ENCODE assay signal across 40 mouse cellular contexts in the genomic region with DNA sequence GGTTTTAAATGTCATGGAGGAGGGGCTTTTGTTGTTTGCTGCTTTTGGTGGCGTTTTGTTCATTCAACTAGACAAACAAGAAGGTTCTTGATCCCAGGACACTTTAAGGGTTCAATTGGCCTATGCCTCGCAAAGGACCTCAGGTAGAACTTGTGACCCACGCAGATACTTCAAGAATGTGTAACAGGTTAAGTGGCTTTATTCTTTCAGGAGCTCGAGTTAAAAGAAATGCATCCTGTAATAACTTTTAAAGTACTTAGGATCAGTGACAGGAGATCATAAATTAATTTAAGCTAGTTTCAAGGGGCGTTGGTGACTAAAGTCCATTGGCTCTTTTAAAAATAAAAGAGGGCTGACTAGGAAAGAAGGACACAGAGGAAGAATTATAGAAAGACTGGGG. TPM values are rescaled to one million over a fixed set of nuclear protein-coding genes. Genes with fewer than 3 reads are reported as not detected.
"Had no signal": no experiment of that assay in that cellular context is flagged by ENCODE, and none has a peak within 500 bp of the region (broad histone marks: within the 10 kb centered on the region; RNA-seq: fewer than 3 reads in every experiment).

No protein-coding gene starts in this region.

- H3K9me3 ChIP-seq: heart, embryonic 10.5 days; heart, embryonic 12.5 days; heart, embryonic 13.5 days; heart, embryonic 15.5 days; hindbrain, embryonic 10.5 days; hindbrain, embryonic 12.5 days; hindbrain, embryonic 13.5 days; hindbrain, embryonic 15.5 days; kidney, embryonic 15.5 days had no signal

- ATAC-seq: hindbrain, embryonic 16.5 days; hindbrain, postnatal 0 days; inflammation-experienced regulatory T-cells, adult 6 months had no signal

- H3K4me1 ChIP-seq: heart, embryonic 10.5 days; heart, embryonic 13.5 days; heart, embryonic 15.5 days; hindbrain, embryonic 10.5 days; hindbrain, embryonic 12.5 days; hindbrain, embryonic 13.5 days; hindbrain, embryonic 15.5 days; kidney, embryonic 15.5 days had no signal

- H3K4me2 ChIP-seq: heart, embryonic 11.5 days; heart, embryonic 12.5 days; heart, embryonic 13.5 days; heart, embryonic 15.5 days; hindbrain, embryonic 12.5 days; hindbrain, embryonic 13.5 days; hindbrain, embryonic 14.5 days; hindbrain, embryonic 15.5 days; kidney, embryonic 15.5 days had no signal

- H3K27me3 ChIP-seq: heart, embryonic 12.5 days; heart, embryonic 13.5 days; heart, embryonic 15.5 days; hindbrain, embryonic 12.5 days; hindbrain, embryonic 13.5 days; hindbrain, embryonic 15.5 days; kidney, embryonic 15.5 days had no signal

- H3K36me3 ChIP-seq: heart, embryonic 10.5 days; heart, embryonic 12.5 days; heart, embryonic 13.5 days; heart, embryonic 15.5 days; hindbrain, embryonic 10.5 days; hindbrain, embryonic 12.5 days; hindbrain, embryonic 13.5 days; hindbrain, embryonic 15.5 days; kidney, embryonic 15.5 days had no signal

- H3K4me3 ChIP-seq: heart, adult 2 months; heart, embryonic 10.5 days; heart, embryonic 12.5 days; heart, embryonic 13.5 days; heart, embryonic 15.5 days; hindbrain, embryonic 10.5 days; hindbrain, embryonic 12.5 days; hindbrain, embryonic 13.5 days; hindbrain, embryonic 15.5 days; kidney, embryonic 15.5 days; layer of hippocampus, adult 2 months; left cerebral cortex, adult 2 months had no signal

- H3K9ac ChIP-seq: heart, embryonic 12.5 days; heart, embryonic 13.5 days; heart, embryonic 15.5 days; hindbrain, embryonic 12.5 days; hindbrain, embryonic 13.5 days; hindbrain, embryonic 14.5 days; hindbrain, embryonic 15.5 days; kidney, embryonic 15.5 days had no signal

- DNase-seq: heart, adult 2 months; heart, postnatal 10 days; heart, postnatal 14 days; heart, postnatal 36 days; heart, postnatal 4 days; kidney, adult 11 months; kidney, adult 18-20 months; kidney, adult 2 months; kidney, adult 8-10 months; kidney, adult 9 months; kidney, postnatal 10 days; kidney, postnatal 14 days; kidney, postnatal 25 days; kidney, postnatal 4 days; layer of hippocampus, adult 9-11 months; layer of hippocampus, postnatal 36 days had no signal

- H3K27ac ChIP-seq: heart, adult 2 months; heart, embryonic 10.5 days; heart, embryonic 13.5 days; heart, embryonic 15.5 days; hindbrain, embryonic 10.5 days; hindbrain, embryonic 12.5 days; hindbrain, embryonic 13.5 days; hindbrain, embryonic 14.5 days; hindbrain, embryonic 15.5 days; hindbrain, postnatal 0 days; kidney, embryonic 15.5 days; layer of hippocampus, adult 2 months; left cerebral cortex, adult 2 months had no signal

RNA-seq across cellular contexts. Expression of gene Lipi, which starts 3.6 kb away (rescaled TPM):
- polyA plus RNA-seq: heart, adult 2 months; heart, embryonic 10.5 days; heart, embryonic 11.5 days; heart, embryonic 12.5 days; heart, embryonic 13.5 days; heart, embryonic 14.5 days; heart, embryonic 15.5 days; heart, embryonic 16.5 days; heart, postnatal 0 days; hindbrain, embryonic 10.5 days; hindbrain, embryonic 11.5 days; hindbrain, embryonic 12.5 days; hindbrain, embryonic 13.5 days; hindbrain, embryonic 14.5 days; hindbrain, embryonic 15.5 days; hindbrain, embryonic 16.5 days; hindbrain, postnatal 0 days; inflammation-experienced regulatory T-cells, adult 6 months; intestine, embryonic 14.5 days; kidney, adult 2 months; kidney, embryonic 14.5 days; kidney, embryonic 15.5 days; kidney, embryonic 16.5 days; large intestine, adult 2 months had no signal
